Comparison of ENCODE assay signal across 10 mouse cellular contexts in the genomic region with DNA sequence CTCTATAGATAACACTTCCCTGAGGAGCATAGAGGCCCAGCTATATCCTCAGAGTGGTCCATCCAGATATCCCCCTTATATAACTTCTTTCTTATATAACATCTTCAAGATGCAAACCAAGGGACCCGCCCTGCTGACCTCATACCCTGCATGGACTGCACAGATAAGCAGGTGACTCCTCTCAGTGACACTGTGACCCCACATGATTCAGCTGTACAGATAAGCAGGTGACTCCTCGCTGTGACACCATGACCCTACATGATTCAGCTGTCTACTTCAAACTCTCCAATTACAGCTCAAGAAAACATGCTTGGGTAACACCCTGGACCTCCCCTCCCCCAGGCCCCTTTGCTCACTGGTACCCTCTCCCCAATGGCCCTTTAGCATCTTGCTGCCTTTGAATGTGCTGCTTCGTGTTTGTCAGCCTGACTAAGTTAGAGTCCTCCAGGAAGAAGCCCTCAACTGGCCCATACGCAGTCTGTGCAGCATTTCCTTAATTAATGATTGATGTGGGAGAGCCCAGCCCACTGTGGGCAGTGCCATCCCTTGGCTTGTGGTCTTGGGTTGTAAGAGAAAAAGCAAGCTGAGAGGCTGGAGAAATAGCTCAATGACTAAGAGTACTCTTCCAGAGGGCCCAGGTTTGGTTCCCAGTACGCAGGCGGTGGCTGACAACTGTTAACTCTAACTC. TPM values are rescaled to one million over a fixed set of nuclear protein-coding genes. Genes with fewer than 3 reads are reported as not detected.
DNase-seq lines count a peak whose midpoint lies in the region; ATAC-seq lines count a peak whose summit lies in the region.
"Had no signal": no experiment of that assay in that cellular context is flagged by ENCODE, and none has a peak within 500 bp of the region (broad histone marks: within the 10 kb centered on the region; RNA-seq: fewer than 3 reads in every experiment).

No protein-coding gene starts in this region.

- H3K4me3 ChIP-seq in lung, embryonic 15.5 days = no peak overlapping the region
- H3K4me3 ChIP-seq in liver, embryonic 13.5 days (replicated peaks) = peak overlapping the region; percentile 54
- H3K4me3 ChIP-seq in stomach, embryonic 15.5 days (replicated peaks) = no peak overlapping the region
- no peak overlapping the region for H3K4me3 ChIP-seq in hindbrain, embryonic 14.5 days (replicated peaks; ENCODE audit: low read length)

- H3K4me1 ChIP-seq in lung, embryonic 15.5 days = no peaks in the 10 kb centered on the region
- H3K4me1 ChIP-seq in liver, embryonic 13.5 days (replicated peaks) = peaks cover 96% of the 10 kb centered on the region
- peaks cover 6% of the 10 kb centered on the region; the same call in 1 of the 2 replicates for H3K4me1 ChIP-seq in stomach, embryonic 15.5 days
- H3K4me1 ChIP-seq in hindbrain, embryonic 14.5 days (replicated peaks; ENCODE audit: control insufficient read depth, insufficient read depth, low read length) = no peaks in the 10 kb centered on the region

- WGBS in lung, embryonic 15.5 days = 58% methylated on average over 6 of the region's 6 CpGs
- 47% methylated on average over 6 of the region's 6 CpGs for WGBS in liver, embryonic 13.5 days (ENCODE audit: insufficient replicate concordance)
- 62% methylated on average over 6 of the region's 6 CpGs for WGBS in stomach, embryonic 15.5 days
- 82% methylated on average over 6 of the region's 6 CpGs for WGBS in hindbrain, embryonic 14.5 days

- H3K9me3 ChIP-seq in lung, embryonic 15.5 days = no peaks in the 10 kb centered on the region
- peaks cover under 1% of the 10 kb centered on the region; the same call in 1 of the 2 replicates for H3K9me3 ChIP-seq in liver, embryonic 13.5 days (replicated peaks)
- no peaks in the 10 kb centered on the region for H3K9me3 ChIP-seq in stomach, embryonic 15.5 days
- H3K9me3 ChIP-seq in hindbrain, embryonic 14.5 days (ENCODE audit: control insufficient read depth, low read length) = no peaks in the 10 kb centered on the region

- no peak overlapping the region for H3K9ac ChIP-seq in lung, embryonic 15.5 days
- H3K9ac ChIP-seq in liver, embryonic 13.5 days = peak overlapping the region; percentile 78
- no peak overlapping the region for H3K9ac ChIP-seq in stomach, embryonic 15.5 days
- H3K9ac ChIP-seq in hindbrain, embryonic 14.5 days = no peak overlapping the region

- no peaks in the 10 kb centered on the region for H3K36me3 ChIP-seq in lung, embryonic 15.5 days
- H3K36me3 ChIP-seq in liver, embryonic 13.5 days = no peaks in the 10 kb centered on the region
- no peaks in the 10 kb centered on the region for H3K36me3 ChIP-seq in stomach, embryonic 15.5 days
- H3K36me3 ChIP-seq in hindbrain, embryonic 14.5 days (replicated peaks; ENCODE audit: control insufficient read depth, insufficient read depth) = no peaks in the 10 kb centered on the region

- H3K27ac ChIP-seq in lung, embryonic 15.5 days = no peak overlapping the region
- peak overlapping the region; percentile 98 for H3K27ac ChIP-seq in liver, embryonic 13.5 days
- H3K27ac ChIP-seq in stomach, embryonic 15.5 days = no peak overlapping the region
- H3K27ac ChIP-seq in hindbrain, embryonic 14.5 days = no peak overlapping the region

- DNase-seq in lung, postnatal 10 days = no peak
- peak; percentile 92 for DNase-seq in liver, embryonic 13.5 days
- no peak for DNase-seq in layer of hippocampus, postnatal 14 days (ENCODE audit: low spot score in 2 of 2)
- DNase-seq in hindbrain, embryonic 14.5 days (ENCODE audit: low spot score) = no peak
- DNase-seq: cerebellum, postnatal 14 days; right cerebral cortex, postnatal 25 days had no signal

- ATAC-seq in lung, embryonic 15.5 days (ENCODE audit: borderline replicate concordance, extremely low read depth, low FRiP score, low TSS enrichment) = peak; percentile 27; the same call in 1 of the 2 replicates
- peak; percentile 80 for ATAC-seq in erythroblast, adult 5-6 weeks (replicated peaks; ENCODE audit: low FRiP score, poor library complexity, severe bottlenecking)
- peak; percentile 96 for ATAC-seq in liver, embryonic 13.5 days (ENCODE audit: low read depth)
- peak; percentile 96 for ATAC-seq in stomach, embryonic 15.5 days (ENCODE audit: insufficient read depth, low FRiP score, low read depth)
- no peak for ATAC-seq in hindbrain, embryonic 14.5 days (ENCODE audit: low FRiP score)
- ATAC-seq: hindbrain, embryonic 16.5 days had no signal

- H3K27me3 ChIP-seq in lung, embryonic 15.5 days = no peaks in the 10 kb centered on the region
- 0 out of 2 replicates have a peak, but pooled peaks cover 5% of the 10 kb centered on the region for H3K27me3 ChIP-seq in liver, embryonic 13.5 days
- no peaks in the 10 kb centered on the region for H3K27me3 ChIP-seq in stomach, embryonic 15.5 days (replicated peaks)
- no peaks in the 10 kb centered on the region for H3K27me3 ChIP-seq in hindbrain, embryonic 14.5 days (ENCODE audit: control insufficient read depth, insufficient read depth, low read length)

- H3K4me2 ChIP-seq in lung, embryonic 15.5 days = no peak overlapping the region
- peak overlapping the region; percentile 77 for H3K4me2 ChIP-seq in liver, embryonic 13.5 days
- H3K4me2 ChIP-seq in stomach, embryonic 15.5 days = no peak overlapping the region
- no peak overlapping the region for H3K4me2 ChIP-seq in hindbrain, embryonic 14.5 days (replicated peaks)

RNA-seq across cellular contexts. Expression of a gene that starts 37.5 kb away (rescaled TPM):
- polyA plus RNA-seq in lung, embryonic 15.5 days (2015; fragmentation: Nextera tagmentation; extraction: Ambion mirVana) = 19.5 and 21.7 TPM in 2 replicates
- 24.5 and 32.9 TPM in 2 replicates for total RNA-seq in erythroblast, adult 5-6 weeks (2015; ENCODE audit: low replicate concordance)
- total RNA-seq in erythroblast, adult 5-6 weeks (2017; ENCODE audit: low replicate concordance) = 15.5 and 16.6 TPM in 2 replicates
- 14.6 and 14.9 TPM in 2 replicates for polyA plus RNA-seq in liver, embryonic 13.5 days (2015; fragmentation: Nextera tagmentation; extraction: Ambion mirVana)
- polyA plus RNA-seq in stomach, embryonic 15.5 days (2015; fragmentation: Nextera tagmentation; extraction: Ambion mirVana) = 23.8 and 26.6 TPM in 2 replicates
- 10 to 100 TPM; 29.8 to 31.4 TPM for total RNA-seq in layer of hippocampus, postnatal 14 days (2021)
- polyA plus RNA-seq in hindbrain, embryonic 14.5 days (2014; fragmentation: Nextera tagmentation; extraction: Ambion mirVana) = 3.2 and 3.4 TPM in 2 replicates
